In the genomic region with DNA sequence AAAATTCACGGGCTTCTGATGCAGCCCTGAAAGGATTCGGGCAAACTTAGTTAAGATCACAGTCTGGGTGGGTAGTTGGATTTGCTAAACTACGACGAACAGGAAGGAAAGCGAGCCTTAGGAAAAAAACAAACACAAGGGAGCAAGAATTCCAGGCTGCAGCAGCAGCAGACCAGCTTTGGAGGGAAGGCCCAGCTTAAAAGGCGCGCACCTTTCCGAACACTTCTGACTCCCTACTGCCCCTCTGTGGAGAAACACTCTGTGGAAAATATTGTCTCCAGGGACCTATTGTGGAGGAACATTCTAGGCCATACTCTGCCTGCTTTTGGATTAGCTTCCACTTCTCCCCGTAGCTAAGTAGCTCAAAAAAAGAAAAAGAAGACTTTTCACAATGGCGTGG, we compare ENCODE assay signal across 8 mouse cellular contexts. TPM values are rescaled to one million over a fixed set of nuclear protein-coding genes. Genes with fewer than 3 reads are reported as not detected.
DNase-seq lines count a peak whose midpoint lies in the region; ATAC-seq lines count a peak whose summit lies in the region.

No protein-coding gene starts in this region.

- H3K9me3 ChIP-seq in embryonic facial prominence, embryonic 13.5 days: no peaks in the 10 kb centered on the region
- no peaks in the 10 kb centered on the region for H3K9me3 ChIP-seq in heart, embryonic 16.5 days (replicated peaks; ENCODE audit: control insufficient read depth, low read length)
- no peaks in the 10 kb centered on the region for H3K9me3 ChIP-seq in liver, embryonic 16.5 days (replicated peaks; ENCODE audit: control insufficient read depth, low read length)

- H3K4me1 ChIP-seq in embryonic facial prominence, embryonic 13.5 days: peaks cover 4% of the 10 kb centered on the region; the same call in 1 of the 2 replicates
- H3K4me1 ChIP-seq in heart, embryonic 16.5 days (ENCODE audit: control insufficient read depth, insufficient read depth, low read length): no peaks in the 10 kb centered on the region; the same call in 1 of the 2 replicates
- no peaks in the 10 kb centered on the region for H3K4me1 ChIP-seq in liver, embryonic 16.5 days (ENCODE audit: control insufficient read depth, low read depth, low read length)

- 20% methylated on average over 10 of the region's 10 CpGs for WGBS in embryonic facial prominence, embryonic 13.5 days
- WGBS in heart, embryonic 16.5 days: 16% methylated on average over 10 of the region's 10 CpGs
- WGBS in liver, embryonic 16.5 days (ENCODE audit: insufficient replicate concordance): 30% methylated on average over 10 of the region's 10 CpGs

- no peaks in the 10 kb centered on the region for H3K27me3 ChIP-seq in embryonic facial prominence, embryonic 13.5 days
- H3K27me3 ChIP-seq in heart, embryonic 16.5 days (ENCODE audit: control insufficient read depth, insufficient read depth, low read length): no peaks in the 10 kb centered on the region; the same call in 1 of the 2 replicates
- H3K27me3 ChIP-seq in liver, embryonic 16.5 days (ENCODE audit: control insufficient read depth, insufficient read depth, low read depth, low read length): no peaks in the 10 kb centered on the region

- H3K27ac ChIP-seq in embryonic facial prominence, embryonic 13.5 days: peak overlapping the region; percentile 87
- H3K27ac ChIP-seq in heart, embryonic 16.5 days (ENCODE audit: low read length): peak overlapping the region; percentile 57
- H3K27ac ChIP-seq in liver, embryonic 16.5 days (ENCODE audit: low read length): peak overlapping the region; percentile 9; the same call in 1 of the 2 replicates

- H3K36me3 ChIP-seq in embryonic facial prominence, embryonic 13.5 days: no peaks in the 10 kb centered on the region
- no peaks in the 10 kb centered on the region for H3K36me3 ChIP-seq in heart, embryonic 16.5 days (ENCODE audit: control insufficient read depth, insufficient read depth)
- H3K36me3 ChIP-seq in liver, embryonic 16.5 days (ENCODE audit: control insufficient read depth, insufficient read depth): no peaks in the 10 kb centered on the region

- peak; percentile 22 for DNase-seq in ovary, postnatal 14 days (ENCODE audit: low spot score)
- no peak for DNase-seq in ovary, adult 18-20 months (ENCODE audit: low spot score)
- peak; percentile 66 for DNase-seq in kidney, postnatal 10 days
- DNase-seq in retina, postnatal 7 days (ENCODE audit: low read depth, low spot score): peak; percentile 21
- no peak for DNase-seq in adipocyte (ENCODE audit: low spot score)

- H3K9ac ChIP-seq in embryonic facial prominence, embryonic 13.5 days: no peak overlapping the region
- H3K9ac ChIP-seq in heart, embryonic 16.5 days (ENCODE audit: low read length): 0 out of 2 replicates have a peak overlapping the region, but pooled peaks have one; percentile 11
- H3K9ac ChIP-seq in liver, embryonic 16.5 days (ENCODE audit: low read depth, low read length): no peak overlapping the region

- peak overlapping the region; percentile 28 for H3K4me2 ChIP-seq in embryonic facial prominence, embryonic 13.5 days
- peak overlapping the region; percentile 27; the same call in 1 of the 2 replicates for H3K4me2 ChIP-seq in heart, embryonic 16.5 days (ENCODE audit: low read depth, low read length)
- peak overlapping the region; percentile 34; the same call in 1 of the 2 replicates for H3K4me2 ChIP-seq in liver, embryonic 16.5 days (ENCODE audit: low read depth, low read length)

- ATAC-seq in embryonic facial prominence, embryonic 13.5 days (ENCODE audit: insufficient number of reproducible peaks, insufficient read depth, low FRiP score, low TSS enrichment, low read depth): no peak
- ATAC-seq in heart, embryonic 16.5 days (replicated peaks; ENCODE audit: extremely low read depth, insufficient read depth, low FRiP score): no peak; the same call in 1 of the 2 replicates
- no peak; the same call in 1 of the 2 replicates for ATAC-seq in liver, embryonic 16.5 days (ENCODE audit: low read depth)

- H3K4me3 ChIP-seq in embryonic facial prominence, embryonic 13.5 days: no peak overlapping the region
- no peak overlapping the region for H3K4me3 ChIP-seq in heart, embryonic 16.5 days (ENCODE audit: low read length)
- no peak overlapping the region for H3K4me3 ChIP-seq in liver, embryonic 16.5 days (ENCODE audit: low read depth, low read length)

RNA-seq across cellular contexts. Expression of a gene that starts 38.2 kb away (rescaled TPM):
- polyA plus RNA-seq in embryonic facial prominence, embryonic 13.5 days (2015; fragmentation: Nextera tagmentation; extraction: Ambion mirVana): 741 and 764 TPM in 2 replicates
- polyA plus RNA-seq in heart, embryonic 16.5 days (2015; fragmentation: Nextera tagmentation; extraction: Ambion mirVana): 355 and 372 TPM in 2 replicates
- polyA plus RNA-seq in liver, embryonic 16.5 days (2015; fragmentation: Nextera tagmentation; extraction: Ambion mirVana): 312 and 343 TPM in 2 replicates

Comparison
In these comparisons a context has a peak if more than half of its experiments do, and no peak if none do; other contexts are left out.
1. DNase-seq: peak in ovary, postnatal 14 days (single experiment), kidney, postnatal 10 days (single experiment) and retina, postnatal 7 days (single experiment); none in ovary, adult 18-20 months (single experiment) and adipocyte (single experiment).
2. H3K27ac ChIP-seq: peak in every context shown above with its lines; median percentile 87 in embryonic facial prominence, embryonic 13.5 days; 57 in heart, embryonic 16.5 days; 9 in liver, embryonic 16.5 days.
3. Peak in every context shown above with its lines, with median percentiles within 50 percentile points of each other: H3K4me2 ChIP-seq.